Mouse (Mus musculus) forebrain, postnatal 0 days (tissue): ENCODE data around the gene Them5. TPM values are rescaled to one million over a fixed set of nuclear protein-coding genes. Genes with fewer than 3 reads are reported as not detected.

Source experiments
- ATAC-seq: fragments of 200-750 bp; cut with Nextera tagmentation; 2 replicates; pipeline ENCODE4 v1.8.0; 2017; ENCODE audit warnings: mild to moderate bottlenecking, moderate library complexity
- DNase-seq: peaks from one replicate; pipeline ENCODE4 v3.0.0-alpha.2; 2015
- H3K27ac ChIP-seq: fragments of 300-500 bp; sonication (generic); 2 replicates; pipeline ENCODE4 v1.5.1; 2014; ENCODE audit warnings: low read depth, mild to moderate bottlenecking, antibody characterized with exemption, low read length, moderate library complexity, mixed read lengths
- H3K27me3 ChIP-seq: fragments of 300-500 bp; sonication (generic); 2 replicates; pipeline ENCODE4 v1.6.1; 2014; ENCODE audit warnings: mild to moderate bottlenecking, low read length, mixed read lengths; ENCODE audit not compliant: insufficient read depth
- H3K36me3 ChIP-seq: fragments of 300-500 bp; sonication (generic); 2 replicates; pipeline ENCODE4 v1.6.1; 2014; ENCODE audit warnings: mild to moderate bottlenecking, moderate library complexity; ENCODE audit not compliant: insufficient read depth
- H3K4me1 ChIP-seq: fragments of 300-500 bp; sonication (generic); 2 replicates; pipeline ENCODE4 v1.6.1; 2014; ENCODE audit warnings: antibody characterized with exemption; ENCODE audit not compliant: insufficient read depth
- H3K4me2 ChIP-seq: fragments of 300-500 bp; sonication (generic); 2 replicates; pipeline ENCODE4 v1.6.1; 2014; ENCODE audit warnings: low read depth, mild to moderate bottlenecking, moderate library complexity
- H3K4me3 ChIP-seq: fragments of 300-500 bp; sonication (generic); 2 replicates; pipeline ENCODE4 v1.5.1; 2014; ENCODE audit warnings: low read depth, low read length, mixed read lengths
- H3K9ac ChIP-seq: fragments of 300-500 bp; sonication (generic); 2 replicates; pipeline ENCODE4 v1.6.1; 2014; ENCODE audit warnings: mild to moderate bottlenecking
- H3K9me3 ChIP-seq: fragments of 300-500 bp; sonication (generic); 2 replicates; pipeline ENCODE4 v1.6.1; 2016; ENCODE audit warnings: low read length
- CTCF ChIP-seq: sonication (generic); IDR thresholded peaks from 2 replicates; pipeline ENCODE4 v1.5.1; 2016; ENCODE audit warnings: antibody characterized with exemption, control low read depth, low read depth
- WGBS: fragments of 180-500 bp; shearing (Covaris S2); extraction: QIAGEN DNeasy Blood & Tissue Kit; methylation state at CpG from one replicate; pipeline ENCODE4 v1.1.7; 2014; 5-methylcytosine and 5-hydroxymethylcytosine counted together
- polyA plus RNA-seq: library from polyadenylated mRNA; unstranded; fragments of >200 nt; fragmentation: Nextera tagmentation; extraction: Ambion mirVana; gene quantifications from 2 replicates; pipeline ENCODE4 v1.2.1, GENCODE M21; 2015
- total RNA-seq: library from RNA; depleted of rRNA; stranded (reverse); fragments of >200 nt; gene quantifications from 2 replicates; pipeline ENCODE4 v1.2.3, GENCODE M21; 2014; rRNA removed

Gene Them5
- total RNA-seq (not detected in 2 replicates), polyA plus RNA-seq (0.11 TPM in 1 of 2 replicates, not detected in the other)

- WGBS: 40% methylated on average over 3 of the region's 3 CpGs
- DNase-seq: no peak
- Histone ChIP-seq H3K4me2 (no peak within 1 kb of the TSS), H3K9me3 (no peaks in the 10 kb centered on the region), H3K27ac (no peak within 1 kb of the TSS), H3K4me1 (no peaks in the 10 kb centered on the region), H3K4me3 (no peak within 1 kb of the TSS), H3K36me3 (no peaks in the 10 kb centered on the region), H3K27me3 (no peaks in the 10 kb centered on the region), H3K9ac (no peak within 1 kb of the TSS)
- TF ChIP-seq CTCF: no peak
- ATAC-seq: no peak
These were observed at the start of gene Them5 for GRCm38 (mm10) chr3:94341959-94342422. Them5 (plus strand) TSS chr3:94342099.

GRCm38 (mm10) chr3:94305457-94305856, 36.4 kb upstream of the Them5 start:
- 50% methylated on average over 1 of the region's 1 CpGs for WGBS
- no peak overlapping the region for H3K4me2 ChIP-seq
- H3K27ac ChIP-seq: no peak overlapping the region
- no peak overlapping the region for H3K4me3 ChIP-seq
- no peaks in the 10 kb centered on the region for H3K36me3 ChIP-seq
- H3K4me1 ChIP-seq: no peaks in the 10 kb centered on the region
- H3K9me3 ChIP-seq: no peaks in the 10 kb centered on the region
- no peaks in the 10 kb centered on the region for H3K27me3 ChIP-seq
- no peak for TF ChIP-seq CTCF
- DNase-seq (no peak), ATAC-seq (no peak)
- H3K9ac ChIP-seq: no peak overlapping the region

GRCm38 (mm10) chr3:94306975-94307374, 34.9 kb upstream of the Them5 start:
- Histone ChIP-seq H3K9me3 (no peaks in the 10 kb centered on the region), H3K4me1 (0 out of 2 replicates have a peak, but pooled peaks cover 6% of the 10 kb centered on the region), H3K4me2 (no peak overlapping the region), H3K27ac (no peak overlapping the region), H3K9ac (no peak overlapping the region), H3K36me3 (no peaks in the 10 kb centered on the region), H3K27me3 (no peaks in the 10 kb centered on the region), H3K4me3 (no peak overlapping the region)
- no peak for DNase-seq
- no peak for TF ChIP-seq CTCF
- no peak for ATAC-seq

GRCm38 (mm10) chr3:94309633-94310363, 32.1 kb upstream of the Them5 start, which contains the start of gene Them4:
Them4 (plus strand) TSS chr3:94310089.
- peak within 1 kb of the TSS; percentile 49 for H3K4me2 ChIP-seq
- ATAC-seq (peak; percentile 99), DNase-seq (peak; percentile 92)
- 0 out of 2 replicates have a peak, but pooled peaks cover 6% of the 10 kb centered on the region for H3K4me1 ChIP-seq
- no peaks in the 10 kb centered on the region for H3K9me3 ChIP-seq
- H3K27ac ChIP-seq: peak within 1 kb of the TSS; percentile 76
- no peaks in the 10 kb centered on the region for H3K36me3 ChIP-seq
- H3K27me3 ChIP-seq: no peaks in the 10 kb centered on the region
- H3K9ac ChIP-seq: peak within 1 kb of the TSS; percentile 80
- peak within 1 kb of the TSS; percentile 76 for H3K4me3 ChIP-seq
- TF ChIP-seq CTCF: no peak
- 2% methylated on average over 47 of the region's 47 CpGs for WGBS

GRCm38 (mm10) chr3:94310491-94310890, 31.4 kb upstream of the Them5 start:
- Histone ChIP-seq H3K4me3 (peak overlapping the region; percentile 76), H3K4me1 (0 out of 2 replicates have a peak, but pooled peaks cover 6% of the 10 kb centered on the region), H3K27me3 (no peaks in the 10 kb centered on the region), H3K36me3 (no peaks in the 10 kb centered on the region), H3K9ac (peak overlapping the region; percentile 80), H3K4me2 (peak overlapping the region; percentile 49), H3K27ac (peak overlapping the region; percentile 76), H3K9me3 (no peaks in the 10 kb centered on the region)
- DNase-seq (peak; percentile 54), ATAC-seq (no peak)
- 35% methylated on average over 7 of the region's 7 CpGs for WGBS
- no peak for TF ChIP-seq CTCF

GRCm38 (mm10) chr3:94310911-94311310, 31.0 kb upstream of the Them5 start:
- Histone ChIP-seq H3K9me3 (no peaks in the 10 kb centered on the region), H3K4me2 (peak overlapping the region; percentile 49), H3K9ac (peak overlapping the region; percentile 80; the same call in 1 of the 2 replicates), H3K27ac (no peak overlapping the region), H3K27me3 (no peaks in the 10 kb centered on the region), H3K36me3 (no peaks in the 10 kb centered on the region), H3K4me3 (peak overlapping the region; percentile 76), H3K4me1 (0 out of 2 replicates have a peak, but pooled peaks cover 6% of the 10 kb centered on the region)
- 69% methylated on average over 6 of the region's 6 CpGs for WGBS
- TF ChIP-seq CTCF: no peak
- DNase-seq: no peak
- ATAC-seq: no peak

- Histone ChIP-seq H3K9ac (no peak overlapping the region), H3K4me2 (peak overlapping the region; percentile 49), H3K4me1 (0 out of 2 replicates have a peak, but pooled peaks cover 6% of the 10 kb centered on the region), H3K36me3 (no peaks in the 10 kb centered on the region), H3K27me3 (no peaks in the 10 kb centered on the region), H3K27ac (no peak overlapping the region), H3K9me3 (no peaks in the 10 kb centered on the region), H3K4me3 (peak overlapping the region; percentile 76)
- DNase-seq (no peak), ATAC-seq (no peak)
- 74% methylated on average over 4 of the region's 4 CpGs for WGBS
- no peak for TF ChIP-seq CTCF
These were observed 30.5 kb upstream of the Them5 start for GRCm38 (mm10) chr3:94311376-94311775.
